Mouse (Mus musculus) right cerebral cortex, postnatal 10 days (tissue): Measurements from ENCODE around the gene Olfr1417.
"Not testable (repeated sequence)": the region's sequence is repeated elsewhere in the genome, so short reads cannot be mapped to it uniquely, and the experiment has no call there.

Experiments used
- DNase-seq, 2 experiments: peaks; one replicate each; pipeline ENCODE4 v3.0.0; 2021; ENCODE audit warnings: low spot score in 2 of 2

Gene Olfr1417

GRCm38 (mm10) chr19:11839119-11839518 is at the start of gene Olfr1417:
Gene Olfr1417, minus strand, starts transcription at chr19:11839219.
- DNase-seq, result no peak

GRCm38 (mm10) chr19:11886265-11886664 is 47.2 kb upstream of the Olfr1417 start, which contains the start of gene Olfr1420:
Gene Olfr1420, plus strand, starts transcription at chr19:11886565.
- DNase-seq, result no peak

GRCm38 (mm10) chr19:11878404-11878803 is 39.4 kb upstream of the Olfr1417 start:
- DNase-seq, result not testable (repeated sequence)

GRCm38 (mm10) chr19:11875006-11875405 is 36.0 kb upstream of the Olfr1417 start, which contains the start of gene Olfr1419:
Gene Olfr1419, minus strand, starts transcription at chr19:11875106.
- no peak for DNase-seq

- no peak for DNase-seq
Measured at GRCm38 (mm10) chr19:11867837-11868236, 28.8 kb upstream of the Olfr1417 start.

GRCm38 (mm10) chr19:11860966-11861365 is 21.9 kb upstream of the Olfr1417 start, which contains the start of gene Olfr1418:
Gene Olfr1418, minus strand, starts transcription at chr19:11861066.
- no peak for DNase-seq

- no peak for DNase-seq
Measured at GRCm38 (mm10) chr19:11856506-11856905, 17.5 kb upstream of the Olfr1417 start.

- DNase-seq, result no peak
Measured at GRCm38 (mm10) chr19:11854821-11855220, 15.8 kb upstream of the Olfr1417 start.

- DNase-seq, result no peak
Measured at GRCm38 (mm10) chr19:11852652-11853051, 13.6 kb upstream of the Olfr1417 start.

- DNase-seq, result no peak
Measured at GRCm38 (mm10) chr19:11846333-11846732, 7.3 kb upstream of the Olfr1417 start.

GRCm38 (mm10) chr19:11823346-11824065 is 15.5 kb downstream of the Olfr1417 start:
- DNase-seq, result no peak

GRCm38 (mm10) chr19:11820211-11820610 is 18.8 kb downstream of the Olfr1417 start:
- peak in 1 of 2 experiments; percentile 28 for DNase-seq

GRCm38 (mm10) chr19:11819800-11820199 is 19.2 kb downstream of the Olfr1417 start:
- peak; percentile 60 to 74 for DNase-seq

- DNase-seq, result peak in 1 of 2 experiments; percentile 28
Measured at GRCm38 (mm10) chr19:11819143-11819700, 19.8 kb downstream of the Olfr1417 start, which contains the start of gene Stx3. Gene Stx3, minus strand, starts transcription at chr19:11819403.

GRCm38 (mm10) chr19:11818199-11819142 is 20.5 kb downstream of the Olfr1417 start:
- DNase-seq, result peak; percentile 40 to 48

- no peak for DNase-seq
Measured at GRCm38 (mm10) chr19:11817586-11817985, 21.4 kb downstream of the Olfr1417 start.

GRCm38 (mm10) chr19:11816706-11817105 is 22.3 kb downstream of the Olfr1417 start:
- DNase-seq, result no peak

- no peak for DNase-seq
Measured at GRCm38 (mm10) chr19:11814742-11815333, 24.2 kb downstream of the Olfr1417 start.

- no peak for DNase-seq
Measured at GRCm38 (mm10) chr19:11813649-11814048, 25.4 kb downstream of the Olfr1417 start.

- no peak for DNase-seq
Measured at GRCm38 (mm10) chr19:11813136-11813535, 25.9 kb downstream of the Olfr1417 start.

- DNase-seq, result no peak
Measured at GRCm38 (mm10) chr19:11811688-11812365, 27.2 kb downstream of the Olfr1417 start.
